Mouse (Mus musculus): ENCODE results near the gene Tbx5. TPM values are rescaled to one million over a fixed set of nuclear protein-coding genes. Genes with fewer than 3 reads are reported as not detected.

Gene Tbx5
- not detected for total RNA-seq (2023)

GRCm38 (mm10) chr5:119832479-119832796, at the start of gene Tbx5:
Gene Tbx5, plus strand, starts transcription at chr5:119832668.

Other genes with a start within 250 kb of the Tbx5 start
- not detected for gene Tbx3, start 162.0 kb upstream of the Tbx5 start, total RNA-seq (2023)